Mouse (Mus musculus) heart, embryonic 13.5 days (tissue): ENCODE measurements around the gene Vmn1r115. TPM values are rescaled to one million over a fixed set of nuclear protein-coding genes. Genes with fewer than 3 reads are reported as not detected.
"Not testable (repeated sequence)": the region's sequence is repeated elsewhere in the genome, so short reads cannot be mapped to it uniquely, and the experiment has no call there.

Source experiments
- ATAC-seq: fragments of 200-750 bp; cut with Nextera tagmentation; 2 replicates; pipeline ENCODE4 v1.8.0; 2017; ENCODE audit warnings: moderate TSS enrichment; ENCODE audit not compliant: insufficient number of reproducible peaks, low FRiP score, low TSS enrichment; ENCODE audit errors: extremely low read depth
- H3K27ac ChIP-seq: fragments of 300-500 bp; sonication (generic); replicated peaks from 2 replicates; pipeline ENCODE4 v1.5.1; 2015; ENCODE audit warnings: moderate library complexity, mild to moderate bottlenecking, inconsistent platforms
- H3K27me3 ChIP-seq: fragments of 300-500 bp; sonication (generic); replicated peaks from 2 replicates; pipeline ENCODE4 v1.6.1; 2015; ENCODE audit warnings: mild to moderate bottlenecking, inconsistent platforms
- H3K36me3 ChIP-seq: fragments of 300-500 bp; sonication (generic); 2 replicates; pipeline ENCODE4 v1.6.1; 2015; ENCODE audit warnings: mild to moderate bottlenecking, inconsistent platforms
- H3K4me1 ChIP-seq: fragments of 300-500 bp; sonication (generic); 2 replicates; pipeline ENCODE4 v1.6.1; 2015; ENCODE audit warnings: inconsistent platforms
- H3K4me2 ChIP-seq: fragments of 300-500 bp; sonication (generic); 2 replicates; pipeline ENCODE4 v1.6.1; 2015; ENCODE audit warnings: inconsistent platforms, mild to moderate bottlenecking, moderate library complexity
- H3K4me3 ChIP-seq: fragments of 300-500 bp; sonication (generic); 2 replicates; pipeline ENCODE4 v1.5.1; 2015; ENCODE audit warnings: moderate library complexity, mild to moderate bottlenecking, inconsistent platforms
- H3K9ac ChIP-seq: fragments of 300-500 bp; sonication (generic); 2 replicates; pipeline ENCODE4 v1.6.1; 2015; ENCODE audit warnings: inconsistent platforms, mild to moderate bottlenecking, moderate library complexity
- H3K9me3 ChIP-seq: fragments of 300-500 bp; sonication (generic); 2 replicates; pipeline ENCODE4 v1.6.1; 2016; ENCODE audit warnings: inconsistent platforms
- WGBS: fragments of 180-500 bp; shearing (Covaris S2); methylation state at CpG from one replicate; pipeline ENCODE4 v1.1.7; 2015; ENCODE audit warnings: mixed read lengths; 5-methylcytosine and 5-hydroxymethylcytosine counted together
- polyA plus RNA-seq: library from polyadenylated mRNA; unstranded; fragments of >200 nt; fragmentation: Nextera tagmentation; extraction: Ambion mirVana; gene quantifications from 2 replicates; pipeline ENCODE4 v1.2.1, GENCODE M21; 2015

The Vmn1r115 gene
- not detected in 2 replicates for polyA plus RNA-seq

DNA sequence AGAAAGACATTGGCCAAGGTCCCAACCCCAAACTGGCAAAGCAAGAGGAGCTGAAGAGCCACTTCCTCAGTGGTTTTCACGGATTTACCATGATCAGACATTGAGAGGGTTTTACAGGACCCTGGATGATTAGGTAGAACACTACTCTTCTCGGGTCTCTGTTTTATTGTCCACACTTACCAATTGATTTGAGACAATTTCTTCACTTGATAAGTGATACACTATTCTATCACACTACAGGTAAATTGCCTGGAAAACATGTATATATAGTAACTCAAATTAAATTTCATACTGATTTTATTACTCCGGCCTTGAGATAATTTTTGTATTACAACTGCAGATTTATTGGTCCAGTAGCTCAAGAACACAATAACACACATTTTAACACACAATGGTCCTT, at the start of gene Vmn1r115:
Gene Vmn1r115 (minus strand): TSS at position 101 of the 400 bp plus-strand sequence.
- not testable (repeated sequence) for H3K27ac ChIP-seq, H3K9ac ChIP-seq, H3K27me3 ChIP-seq, H3K4me1 ChIP-seq, ATAC-seq, H3K4me2 ChIP-seq, H3K36me3 ChIP-seq, H3K9me3 ChIP-seq, H3K4me3 ChIP-seq
- 75% methylated on average over 1 of the region's 3 CpGs for WGBS

GRCm38 (mm10) chr7:20884021-20884420, 39.2 kb upstream of the Vmn1r115 start, which contains the start of gene Vmn1r117:
Gene Vmn1r117, minus strand, starts transcription at chr7:20884121.
- not testable (repeated sequence) for H3K4me1 ChIP-seq, H3K4me2 ChIP-seq, H3K4me3 ChIP-seq, H3K9me3 ChIP-seq, ATAC-seq, H3K9ac ChIP-seq, H3K27me3 ChIP-seq, H3K36me3 ChIP-seq, H3K27ac ChIP-seq
- whole genome bisulfite sequencing = no CpG with 5 or more reads among the region's 2 CpGs

DNA sequence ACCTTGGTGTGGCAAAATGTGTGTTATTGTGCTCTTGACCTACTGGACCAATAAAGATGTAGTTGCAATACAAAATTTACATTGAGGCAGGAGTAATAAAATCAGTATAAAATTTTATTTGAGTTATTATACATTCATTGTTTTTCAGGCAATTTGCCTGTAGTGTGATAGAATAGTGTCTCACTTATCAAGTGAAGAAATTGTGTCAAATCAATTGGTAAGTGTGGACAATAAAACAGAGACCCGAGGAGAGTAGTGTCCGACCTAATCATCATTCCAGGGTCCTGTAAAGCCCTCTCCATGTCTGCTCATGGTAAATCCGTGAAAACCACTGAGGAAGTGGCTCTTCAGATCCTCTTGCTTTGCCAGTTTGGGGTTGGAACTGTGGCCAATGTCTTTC, 27.2 kb upstream of the Vmn1r115 start, which contains the start of gene Vmn1r116:
Gene Vmn1r116 (plus strand): TSS at position 301 of the 400 bp plus-strand sequence.
- H3K4me1 ChIP-seq, H3K27ac ChIP-seq, H3K4me3 ChIP-seq, H3K27me3 ChIP-seq, H3K9ac ChIP-seq, H3K4me2 ChIP-seq, ATAC-seq, H3K36me3 ChIP-seq, H3K9me3 ChIP-seq: not testable (repeated sequence)
- 59% methylated on average over 3 of the region's 3 CpGs for WGBS

GRCm38 (mm10) chr7:20812086-20812485, 32.7 kb downstream of the Vmn1r115 start, which contains the start of gene Vmn1r114:
Gene Vmn1r114, minus strand, starts transcription at chr7:20812186.
- not testable (repeated sequence) for H3K27me3 ChIP-seq, H3K27ac ChIP-seq, H3K4me2 ChIP-seq, H3K36me3 ChIP-seq, H3K9me3 ChIP-seq, H3K9ac ChIP-seq, ATAC-seq, H3K4me1 ChIP-seq, H3K4me3 ChIP-seq
- no CpG with 5 or more reads among the region's 5 CpGs for WGBS

Other genes with a start within 250 kb of the Vmn1r115 start
- gene Gm4513, start 246.0 kb downstream of the Vmn1r115 start, polyA plus RNA-seq = not detected in 2 replicates
- not detected in 2 replicates for gene Vmn1r107, start 176.1 kb downstream of the Vmn1r115 start, polyA plus RNA-seq
- gene Vmn1r111, start 141.8 kb downstream of the Vmn1r115 start, polyA plus RNA-seq = not detected in 2 replicates
- gene Gm10668, start 114.4 kb downstream of the Vmn1r115 start, polyA plus RNA-seq = not detected in 2 replicates
- gene Vmn1r112, start 73.8 kb downstream of the Vmn1r115 start, polyA plus RNA-seq = not detected in 2 replicates
- gene Vmn1r113, start 57.7 kb downstream of the Vmn1r115 start, polyA plus RNA-seq = not detected in 2 replicates
- not detected in 2 replicates for gene Vmn1r114, start 32.8 kb downstream of the Vmn1r115 start, polyA plus RNA-seq
- not detected in 2 replicates for gene Vmn1r116, start 27.3 kb upstream of the Vmn1r115 start, polyA plus RNA-seq
- gene Vmn1r117, start 39.1 kb upstream of the Vmn1r115 start, polyA plus RNA-seq = not detected in 2 replicates
- gene Vmn1r118, start 67.4 kb upstream of the Vmn1r115 start, polyA plus RNA-seq = not detected in 2 replicates
- gene Vmn1r119, start 167.5 kb upstream of the Vmn1r115 start, polyA plus RNA-seq = not detected in 2 replicates
- gene Vmn1r120, start 208.8 kb upstream of the Vmn1r115 start, polyA plus RNA-seq = not detected in 2 replicates